Mouse (Mus musculus) MEL (cell line): ENCODE results near the gene Elmod3. TPM values are rescaled to one million over a fixed set of nuclear protein-coding genes. Genes with fewer than 3 reads are reported as not detected.

Experiments
- DNase-seq: peaks from one replicate; pipeline ENCODE4 v3.0.0; 2011; ENCODE audit warnings: low read depth, low spot score
- H3K27ac ChIP-seq: 2 replicates; pipeline ENCODE4 v1.5.1; 2012; ENCODE audit warnings: low read depth, mild to moderate bottlenecking, control low read depth, low read length, moderate library complexity; ENCODE audit not compliant: control insufficient read depth
- H3K27me3 ChIP-seq, 2 experiments: fragments of 150-350 bp in 1 of 2; sonication (generic) in 1 of 2; 2 replicates each; pipeline ENCODE4 v1.6.1; 2012; ENCODE audit warnings: low read length in 2 of 2, mild to moderate bottlenecking in 2 of 2, improper control_type of control experiment in 1 of 2, moderate library complexity in 1 of 2; ENCODE audit not compliant: insufficient read depth in 2 of 2, control insufficient read depth in 1 of 2
- H3K36me3 ChIP-seq, 2 experiments: 2 replicates each; pipeline ENCODE4 v1.6.1; 2012 to 2014; ENCODE audit warnings: low read length in 2 of 2, improper control_type of control experiment in 1 of 2, inconsistent platforms in 1 of 2, mild to moderate bottlenecking in 1 of 2; ENCODE audit not compliant: insufficient read depth in 2 of 2, control insufficient read depth in 1 of 2
- H3K4me1 ChIP-seq, 2 experiments: fragments of 150-350 bp in 1 of 2; sonication (generic) in 1 of 2; 2 replicates each; pipeline ENCODE4 v1.6.1; 2012; ENCODE audit warnings: low read length in 2 of 2, improper control_type of control experiment in 1 of 2, mild to moderate bottlenecking in 1 of 2; ENCODE audit not compliant: insufficient read depth in 2 of 2, control insufficient read depth in 1 of 2
- H3K4me3 ChIP-seq, 2 experiments: fragments of 150-350 bp in 1 of 2; sonication (generic) in 1 of 2; 2 replicates each; pipeline ENCODE4 v1.5.1; 2012; ENCODE audit warnings: low read depth in 2 of 2, low read length in 2 of 2, mild to moderate bottlenecking in 2 of 2, moderate library complexity in 2 of 2, control low read depth in 1 of 2, improper control_type of control experiment in 1 of 2; ENCODE audit not compliant: control insufficient read depth in 1 of 2, insufficient read depth in 1 of 2
- H3K79me2 ChIP-seq: 2 replicates; pipeline ENCODE4 v1.6.1; 2012; ENCODE audit warnings: mild to moderate bottlenecking, low read length, moderate library complexity; ENCODE audit not compliant: control insufficient read depth, poor library complexity, insufficient read depth
- H3K9ac ChIP-seq: 2 replicates; pipeline ENCODE4 v1.6.1; 2012; ENCODE audit warnings: low read depth, mild to moderate bottlenecking, control low read depth, low read length, moderate library complexity; ENCODE audit not compliant: control insufficient read depth, poor library complexity, severe bottlenecking
- H3K9me3 ChIP-seq: fragments of 150-350 bp; sonication (generic); replicated peaks from 2 replicates; pipeline ENCODE4 v1.6.1; 2012; ENCODE audit warnings: mild to moderate bottlenecking, low read length, improper control_type of control experiment, moderate library complexity; ENCODE audit not compliant: insufficient read depth
- CHD1 ChIP-seq: IDR thresholded peaks from 2 replicates; pipeline ENCODE4 v1.6.1; 2012; ENCODE audit warnings: low read depth, mild to moderate bottlenecking, inconsistent platforms, low read length, improper control_type of control experiment
- CHD2 ChIP-seq: IDR thresholded peaks from 2 replicates; pipeline ENCODE4 v1.6.1; 2011; ENCODE audit warnings: low read length, improper control_type of control experiment
- CTCF ChIP-seq, 3 experiments: IDR thresholded peaks in 2 of 3; conservative IDR thresholded peaks in 1 of 3; 2 replicates each; pipeline ENCODE4 v1.5.1; 2011 to 2012; ENCODE audit warnings: low read length in 3 of 3, low read depth in 2 of 3, mild to moderate bottlenecking in 2 of 3, improper control_type of control experiment in 1 of 3, inconsistent platforms in 1 of 3, mixed read lengths in 1 of 3, moderate library complexity in 1 of 3; ENCODE audit not compliant: control insufficient read depth in 1 of 3, insufficient read depth in 1 of 3, poor library complexity in 1 of 3, severe bottlenecking in 1 of 3
- EP300 ChIP-seq, 2 experiments: IDR thresholded peaks; 2 replicates each; pipeline ENCODE4 v1.6.1; 2011; ENCODE audit warnings: improper control_type of control experiment in 2 of 2, low read length in 2 of 2, low read depth in 1 of 2, mild to moderate bottlenecking in 1 of 2
- GABPA ChIP-seq: IDR thresholded peaks from 2 replicates; pipeline ENCODE4 v1.6.1; 2012; ENCODE audit warnings: low read depth, mild to moderate bottlenecking, inconsistent platforms, low read length, improper control_type of control experiment, moderate library complexity
- GATA1 ChIP-seq: IDR thresholded peaks from 2 replicates; pipeline ENCODE4 v1.6.1; 2011; ENCODE audit warnings: low read depth, low read length, improper control_type of control experiment
- JUND ChIP-seq: IDR thresholded peaks from 2 replicates; pipeline ENCODE4 v1.6.1; 2011; ENCODE audit warnings: low read depth, mild to moderate bottlenecking, improper control_type of control experiment, low read length
- KAT2A ChIP-seq: conservative IDR thresholded peaks from 2 replicates; pipeline ENCODE4 v1.6.1; 2012; ENCODE audit warnings: low read depth, low read length, improper control_type of control experiment, inconsistent platforms
- MAX ChIP-seq: IDR thresholded peaks from 2 replicates; pipeline ENCODE4 v1.6.1; 2011; ENCODE audit warnings: low read length, improper control_type of control experiment
- MEF2A ChIP-seq: IDR thresholded peaks from 2 replicates; pipeline ENCODE4 v1.6.1; 2014; ENCODE audit warnings: low read depth, mild to moderate bottlenecking, inconsistent platforms, low read length, improper control_type of control experiment; ENCODE audit not compliant: poor library complexity, insufficient replicate concordance, severe bottlenecking; ENCODE audit errors: extremely low read depth
- NRF1 ChIP-seq: IDR thresholded peaks from 2 replicates; pipeline ENCODE4 v1.6.1; 2014; ENCODE audit warnings: low read depth, mild to moderate bottlenecking, inconsistent platforms, low read length, improper control_type of control experiment, moderate library complexity; ENCODE audit not compliant: poor library complexity, insufficient read depth, severe bottlenecking
- POLR2A ChIP-seq, 2 experiments: IDR thresholded peaks; 2 replicates each; pipeline ENCODE4 v1.6.1; 2011 to 2012; ENCODE audit warnings: low read length in 2 of 2, mild to moderate bottlenecking in 2 of 2, control low read depth in 1 of 2, improper control_type of control experiment in 1 of 2, low read depth in 1 of 2, moderate library complexity in 1 of 2; ENCODE audit not compliant: control insufficient read depth in 1 of 2, insufficient read depth in 1 of 2, poor library complexity in 1 of 2
- SMC3 ChIP-seq: IDR thresholded peaks from 2 replicates; pipeline ENCODE4 v1.6.1; 2011; ENCODE audit warnings: low read depth, low read length, improper control_type of control experiment
- TAL1 ChIP-seq: IDR thresholded peaks from 2 replicates; pipeline ENCODE4 v1.6.1; 2012; ENCODE audit warnings: mild to moderate bottlenecking, inconsistent platforms, low read length, moderate library complexity, mixed read lengths
- TBP ChIP-seq: IDR thresholded peaks from 2 replicates; pipeline ENCODE4 v1.8.0; 2011; ENCODE audit warnings: low read depth, low read length, improper control_type of control experiment
- UBTF ChIP-seq: IDR thresholded peaks from 2 replicates; pipeline ENCODE4 v1.6.1; 2012; ENCODE audit warnings: low read depth, mild to moderate bottlenecking, inconsistent platforms, low read length, improper control_type of control experiment, moderate library complexity, borderline replicate concordance; ENCODE audit not compliant: insufficient read depth
- ZC3H11A ChIP-seq: IDR thresholded peaks from 2 replicates; pipeline ENCODE4 v1.6.1; 2012; ENCODE audit warnings: low read depth, mild to moderate bottlenecking, inconsistent platforms, low read length, improper control_type of control experiment
- ZKSCAN1 ChIP-seq: IDR thresholded peaks from 2 replicates; pipeline ENCODE4 v1.6.1; 2012; ENCODE audit warnings: low read depth, mild to moderate bottlenecking, inconsistent platforms, low read length, improper control_type of control experiment, moderate library complexity
- ZMIZ1 ChIP-seq: IDR thresholded peaks from 2 replicates; pipeline ENCODE4 v1.6.1; 2012; ENCODE audit warnings: low read depth, mild to moderate bottlenecking, inconsistent platforms, low read length, improper control_type of control experiment, moderate library complexity
- polyA plus RNA-seq, 2 experiments: library from polyadenylated mRNA; stranded (reverse) in 1 of 2; unstranded in 1 of 2; fragments of >175 nt in 1 of 2; fragments of >200 nt in 1 of 2; gene quantifications; 2 replicates each; pipeline versions ENCODE4 v1.2.1 to v1.2.4; 2012; ENCODE audit warnings: low replicate concordance in 2 of 2, low read depth in 1 of 2; ENCODE audit not compliant: insufficient read length in 2 of 2, insufficient read depth in 1 of 2, missing spikeins in 1 of 2
- total RNA-seq: library from RNA; depleted of rRNA; stranded (reverse); fragments of 300-350 nt; gene quantifications from 2 replicates; pipeline ENCODE4 v1.2.3, GENCODE M21; 2012

The Elmod3 gene
- total and polyA plus RNA-seq, 3 experiments = 4.2 to 14.1 TPM; not detected in 1

DNA sequence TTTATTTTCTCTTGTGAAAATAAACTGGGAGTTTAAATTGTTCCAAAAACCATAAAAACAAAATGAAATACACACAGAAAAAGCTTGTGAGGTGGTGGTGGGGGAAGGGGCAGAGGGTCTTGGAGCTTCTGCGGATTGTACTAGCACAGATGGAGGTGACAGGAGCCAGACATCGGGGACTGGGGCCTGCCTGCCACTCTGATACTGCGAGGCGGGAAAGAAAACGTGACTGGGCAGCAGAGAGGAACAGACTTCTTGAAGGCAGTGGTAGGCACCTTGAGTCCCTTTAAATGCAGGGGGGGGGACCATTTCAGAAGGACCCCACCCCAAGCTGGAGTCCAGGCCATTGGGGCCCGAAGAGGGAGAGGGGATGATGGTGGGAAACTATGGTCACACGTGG is 28.2 kb upstream of the Elmod3 start:
- no peak overlapping the region for H3K9ac ChIP-seq
- peaks cover 4 to 7% of the 10 kb centered on the region in 2 experiments for H3K27me3 ChIP-seq
- no peak overlapping the region for H3K4me3 ChIP-seq
- no peak overlapping the region for H3K27ac ChIP-seq
- no peak for TF ChIP-seq SMC3
- TF ChIP-seq CHD2 = no peak
- no peak for TF ChIP-seq CHD1
- no peak for TF ChIP-seq TAL1
- no peaks in the 10 kb centered on the region for H3K79me2 ChIP-seq
- DNase-seq = no peak
- H3K9me3 ChIP-seq = no peaks in the 10 kb centered on the region
- no peaks in the 10 kb centered on the region for H3K36me3 ChIP-seq
- H3K4me1 ChIP-seq = no peaks in the 10 kb centered on the region

DNA sequence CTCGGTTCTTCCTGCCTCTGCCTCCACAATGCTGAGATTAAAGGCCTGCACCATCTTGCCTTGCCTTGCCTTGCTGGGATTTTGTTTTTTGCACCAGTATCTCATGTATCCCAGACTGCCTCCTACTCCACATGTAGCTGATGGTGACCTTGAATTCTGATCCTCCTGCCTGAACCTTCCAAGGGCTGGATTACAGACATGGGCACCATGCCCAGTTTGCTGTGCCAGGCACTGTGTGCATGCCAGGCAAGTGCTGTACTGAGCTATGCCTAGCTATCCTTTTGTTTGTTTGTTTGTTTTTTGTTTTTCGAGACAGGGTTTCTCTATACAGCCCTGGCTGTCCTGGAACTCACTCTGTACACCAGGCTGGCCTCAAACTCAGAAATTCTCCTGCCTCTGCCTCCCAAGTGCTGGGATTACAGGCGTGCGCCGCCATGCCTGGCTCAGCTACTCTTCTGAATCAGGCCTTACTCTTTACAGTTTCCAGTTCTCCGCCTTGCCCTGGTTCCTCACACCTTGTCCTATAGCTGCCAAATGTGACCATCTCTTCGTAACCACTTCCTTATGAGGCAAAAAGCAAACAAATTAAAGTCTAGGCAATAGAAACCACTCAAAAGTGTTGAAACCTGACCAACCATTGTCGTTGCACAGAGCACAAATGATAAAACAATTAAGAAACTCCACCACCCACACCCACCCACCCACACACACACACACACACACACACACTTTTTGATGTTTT is 25.6 kb upstream of the Elmod3 start:
- H3K27me3 ChIP-seq = peaks cover 2 to 7% of the 10 kb centered on the region in 2 experiments; a peak in 3 of 4 replicates
- no peak for TF ChIP-seq EP300 (IDR thresholded peaks at IDR 0.05; ENCODE audit: low read depth in 1 of 2, low read length in 2 of 2)
- no peak for TF ChIP-seq GABPA
- TF ChIP-seq, all 39 proteins: peak for 0
- no peak overlapping the region for H3K27ac ChIP-seq
- no peaks in the 10 kb centered on the region for H3K4me1 ChIP-seq
- no peak overlapping the region for H3K9ac ChIP-seq
- H3K4me3 ChIP-seq = no peak overlapping the region
- 0 out of 4 replicates have a peak, but pooled peaks cover 0 to 2% of the 10 kb centered on the region in 2 experiments for H3K36me3 ChIP-seq
- DNase-seq = no peak
- H3K79me2 ChIP-seq = no peaks in the 10 kb centered on the region
- no peaks in the 10 kb centered on the region for H3K9me3 ChIP-seq

DNA sequence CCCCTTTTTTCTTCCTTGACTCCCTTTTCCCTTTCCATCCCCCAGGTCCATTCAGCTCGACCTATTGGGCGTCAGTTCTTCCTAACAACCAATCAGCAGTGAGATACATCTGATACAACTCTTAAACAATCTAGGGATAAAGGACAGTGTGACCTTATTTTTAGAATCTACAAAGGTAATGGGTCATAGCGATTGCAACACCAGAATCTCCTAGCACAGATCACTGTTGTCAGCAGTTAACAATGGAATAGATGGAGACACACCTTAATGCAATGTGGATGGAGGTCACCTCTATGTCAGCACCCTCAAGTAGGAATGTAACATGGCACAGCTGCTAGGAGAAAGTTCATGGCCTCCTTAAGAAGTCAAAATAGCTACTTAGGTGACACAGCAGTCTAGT is 24.7 kb upstream of the Elmod3 start:
- Histone ChIP-seq H3K27ac (no peak overlapping the region), H3K4me3 (no peak overlapping the region), H3K36me3 (0 out of 4 replicates have a peak, but pooled peaks cover 0 to 2% of the 10 kb centered on the region in 2 experiments), H3K9me3 (no peaks in the 10 kb centered on the region), H3K79me2 (no peaks in the 10 kb centered on the region), H3K9ac (no peak overlapping the region), H3K4me1 (no peaks in the 10 kb centered on the region), H3K27me3 (peaks cover 2 to 7% of the 10 kb centered on the region in 2 experiments; a peak in 3 of 4 replicates)
- no peak for DNase-seq
- no peak for TF ChIP-seq ZKSCAN1
- no peak for TF ChIP-seq MAX
- no peak for TF ChIP-seq POLR2A (IDR thresholded peaks at IDR 0.05; ENCODE audit: control insufficient read depth in 1 of 2, insufficient read depth in 1 of 2, low read depth in 1 of 2, low read length in 2 of 2, poor library complexity in 1 of 2)
- TF ChIP-seq ZC3H11A = no peak
- TF ChIP-seq GABPA = no peak
- no peak for TF ChIP-seq TBP
- no peak for TF ChIP-seq JUND
- TF ChIP-seq ZMIZ1 = no peak
- no peak for TF ChIP-seq UBTF
- TF ChIP-seq GATA1 = no peak
- no peak for TF ChIP-seq MEF2A
- no peak for TF ChIP-seq CTCF (IDR thresholded peaks at IDR 0.05 in 2 of 3, conservative IDR thresholded peaks at IDR 0.05 in 1 of 3; ENCODE audit: control insufficient read depth in 1 of 3, insufficient read depth in 1 of 3, low read depth in 2 of 3, low read length in 3 of 3, poor library complexity in 1 of 3, severe bottlenecking in 1 of 3)
- TF ChIP-seq NRF1 = no peak
- no peak for TF ChIP-seq KAT2A
